Mouse (Mus musculus) kidney, adult 2 months (tissue): ENCODE results near the gene Spopl. TPM values are rescaled to one million over a fixed set of nuclear protein-coding genes. Genes with fewer than 3 reads are reported as not detected.
"Not testable (repeated sequence)": the region's sequence is repeated elsewhere in the genome, so short reads cannot be mapped to it uniquely, and the experiment has no call there.

Experiments
- DNase-seq: peaks from one replicate; pipeline ENCODE4 v3.0.0; 2021
- H3K27ac ChIP-seq: fragments of 200-500 bp; 2 replicates; pipeline ENCODE4 v1.5.1; 2012; ENCODE audit warnings: low read depth, low read length, control low read depth, inconsistent platforms; ENCODE audit not compliant: insufficient read depth
- H3K27me3 ChIP-seq: fragments of 200-500 bp; replicated peaks from 2 replicates; pipeline ENCODE4 v1.6.1; 2012; ENCODE audit warnings: mild to moderate bottlenecking, moderate library complexity, low read length, inconsistent platforms; ENCODE audit not compliant: control insufficient read depth, insufficient read depth
- H3K36me3 ChIP-seq: fragments of 200-500 bp; 2 replicates; pipeline ENCODE4 v1.6.1; 2012; ENCODE audit warnings: mild to moderate bottlenecking, moderate library complexity, low read length, inconsistent platforms; ENCODE audit not compliant: control insufficient read depth, insufficient read depth
- H3K4me1 ChIP-seq: fragments of 200-500 bp; 2 replicates; pipeline ENCODE4 v1.6.1; 2011; ENCODE audit warnings: low read length; ENCODE audit not compliant: control insufficient read depth, insufficient read depth
- H3K4me3 ChIP-seq: fragments of 200-500 bp; 2 replicates; pipeline ENCODE4 v1.5.1; 2011; ENCODE audit warnings: mild to moderate bottlenecking, low read depth, low read length, control low read depth; ENCODE audit not compliant: insufficient read depth
- CTCF ChIP-seq: fragments of 200-500 bp; conservative IDR thresholded peaks from 2 replicates; pipeline ENCODE4 v1.5.1; 2011; ENCODE audit warnings: low read depth, mild to moderate bottlenecking, control low read depth, low read length, moderate library complexity, mixed read lengths; ENCODE audit not compliant: insufficient read depth, insufficient read length
- POLR2A ChIP-seq: fragments of 200-500 bp; IDR thresholded peaks from one replicate; pipeline ENCODE4 v1.6.1; 2011; ENCODE audit warnings: low read depth, low read length, control low read depth
- WGBS: fragments of 180-500 bp; shearing (Covaris S2); methylation state at CpG from one replicate; pipeline ENCODE4 v1.1.7; 2018; 5-methylcytosine and 5-hydroxymethylcytosine counted together
- polyA plus RNA-seq: library from polyadenylated mRNA; depleted of rRNA; stranded (reverse); fragments of >200 nt; gene quantifications from 2 replicates; pipeline ENCODE4 v1.2.3, GENCODE M21; 2012

The Spopl gene
- polyA plus RNA-seq, 1 experiment: 2.6 TPM

- no peak overlapping the region for H3K27ac ChIP-seq
- no peaks in the 10 kb centered on the region for H3K27me3 ChIP-seq
- H3K36me3 ChIP-seq: no peaks in the 10 kb centered on the region
- DNase-seq: no peak
- WGBS: 91% methylated on average over 2 of the region's 2 CpGs
- no peak overlapping the region for H3K4me3 ChIP-seq
- H3K4me1 ChIP-seq: no peaks in the 10 kb centered on the region
- TF ChIP-seq CTCF (no peak), POLR2A (no peak)
These were observed 6.7 kb downstream of the Spopl start for GRCm38 (mm10) chr2:23565081-23565801.

DNA sequence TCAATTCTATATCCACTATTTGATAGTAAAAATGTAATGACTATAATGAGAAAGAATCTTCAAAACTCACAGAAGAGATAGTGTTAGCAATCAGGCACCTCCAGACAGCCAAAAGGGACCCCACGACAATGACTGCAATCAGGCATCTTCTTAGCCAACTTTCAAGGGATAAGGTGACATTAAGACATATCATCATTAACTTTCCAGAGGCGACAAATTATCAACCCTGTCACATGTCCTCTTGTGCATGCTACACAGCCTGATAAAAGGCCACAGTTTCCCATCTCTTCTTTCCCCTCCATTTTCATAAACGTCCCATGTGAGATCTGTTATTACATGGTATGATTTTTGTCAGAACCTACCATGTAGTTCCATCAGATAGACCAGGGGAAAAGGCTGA lies 9.0 kb downstream of the Spopl start:
- no peak for TF ChIP-seq POLR2A
- TF ChIP-seq CTCF: no peak
- DNase-seq: no peak
- Histone ChIP-seq H3K27me3 (no peaks in the 10 kb centered on the region), H3K27ac (no peak overlapping the region), H3K36me3 (no peaks in the 10 kb centered on the region), H3K4me1 (no peaks in the 10 kb centered on the region), H3K4me3 (no peak overlapping the region)
- 95% methylated on average over 3 of the region's 3 CpGs for whole genome bisulfite sequencing

DNA sequence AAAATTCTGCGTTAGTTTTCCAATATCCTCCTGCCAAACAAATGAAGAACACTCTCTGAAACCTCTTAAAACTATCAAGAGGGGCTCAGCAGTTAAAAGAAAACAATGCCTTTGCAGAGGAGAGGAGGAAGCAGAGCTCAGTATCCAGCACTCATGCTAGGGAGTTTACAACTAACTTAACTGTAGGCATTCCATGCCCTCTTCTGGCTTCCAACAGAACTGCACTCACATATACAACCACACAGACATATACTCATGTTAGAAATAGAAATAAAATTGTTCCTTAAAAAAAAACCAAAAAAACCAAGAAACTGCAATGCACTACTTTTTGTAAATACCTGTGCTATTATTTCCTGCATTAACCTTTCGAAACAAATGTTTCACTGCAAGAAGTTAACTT lies 12.7 kb downstream of the Spopl start:
- no peaks in the 10 kb centered on the region for H3K4me1 ChIP-seq
- TF ChIP-seq CTCF (no peak), POLR2A (no peak)
- H3K27ac ChIP-seq: no peak overlapping the region
- H3K36me3 ChIP-seq: no peaks in the 10 kb centered on the region
- no peak overlapping the region for H3K4me3 ChIP-seq
- no peak for DNase-seq
- no peaks in the 10 kb centered on the region for H3K27me3 ChIP-seq
- 97% methylated on average over 2 of the region's 2 CpGs for WGBS

- Histone ChIP-seq H3K4me1 (no peaks in the 10 kb centered on the region), H3K36me3 (no peaks in the 10 kb centered on the region), H3K27ac (no peak overlapping the region), H3K27me3 (no peaks in the 10 kb centered on the region), H3K4me3 (no peak overlapping the region)
- DNase-seq: no peak
- 75% methylated on average over 1 of the region's 1 CpGs for WGBS
- TF ChIP-seq POLR2A (no peak), CTCF (no peak)
These were observed 20.7 kb downstream of the Spopl start for GRCm38 (mm10) chr2:23551235-23551634.

- TF ChIP-seq POLR2A: no peak
- no peak overlapping the region for H3K27ac ChIP-seq
- no peak overlapping the region for H3K4me3 ChIP-seq
- H3K36me3 ChIP-seq: no peaks in the 10 kb centered on the region
- 100% methylated on average over 1 of the region's 1 CpGs for WGBS
- no peaks in the 10 kb centered on the region for H3K4me1 ChIP-seq
- H3K27me3 ChIP-seq: no peaks in the 10 kb centered on the region
- no peak for DNase-seq
These were observed 24.7 kb downstream of the Spopl start for GRCm38 (mm10) chr2:23547220-23547619.

DNA sequence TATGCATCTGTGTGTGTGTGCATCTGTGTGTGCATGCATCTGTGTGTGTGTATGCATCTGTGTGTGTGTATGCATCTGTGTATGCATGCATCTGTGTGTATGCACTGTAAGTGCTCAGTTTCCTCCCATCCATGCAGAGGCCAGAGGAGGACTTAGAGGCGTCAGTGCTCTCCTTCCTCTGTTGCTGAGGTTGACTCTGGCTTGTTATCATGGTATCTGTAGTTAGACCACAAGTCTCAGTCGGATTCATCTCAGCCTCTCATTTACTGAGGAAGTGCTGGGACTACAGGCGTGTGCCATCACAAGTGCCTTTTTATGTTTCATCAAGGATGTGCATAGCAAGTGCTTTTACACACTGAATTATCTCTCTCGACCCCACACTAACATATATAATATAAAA lies 31.9 kb downstream of the Spopl start:
- DNase-seq: no peak
- H3K4me1 ChIP-seq: no peaks in the 10 kb centered on the region
- 94% methylated on average over 4 of the region's 4 CpGs for WGBS
- H3K36me3 ChIP-seq: no peaks in the 10 kb centered on the region
- TF ChIP-seq CTCF (no peak), POLR2A (no peak)
- H3K27ac ChIP-seq: no peak overlapping the region
- no peak overlapping the region for H3K4me3 ChIP-seq
- H3K27me3 ChIP-seq: no peaks in the 10 kb centered on the region

DNA sequence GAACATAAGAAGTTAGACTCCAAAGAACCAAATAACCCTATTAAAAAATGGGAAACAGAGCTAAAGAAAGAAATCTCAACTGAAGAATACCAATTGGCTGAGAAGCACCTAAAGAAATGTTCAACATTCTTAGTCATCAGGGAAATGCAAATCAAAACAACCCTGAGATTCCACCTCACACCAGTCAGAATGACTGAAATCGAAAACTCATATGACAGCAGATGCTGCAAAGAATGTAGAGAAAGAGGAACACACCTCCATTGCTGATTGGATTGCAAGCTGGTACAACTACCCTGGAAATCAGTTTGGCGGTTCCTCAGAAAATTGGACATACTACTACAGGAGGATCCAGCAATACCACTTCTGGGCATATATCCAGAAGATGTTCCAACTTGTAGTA lies 44.2 kb downstream of the Spopl start:
- not testable (repeated sequence) for H3K36me3 ChIP-seq, H3K4me1 ChIP-seq, H3K27me3 ChIP-seq, H3K27ac ChIP-seq, H3K4me3 ChIP-seq, DNase-seq
- WGBS: 93% methylated on average over 2 of the region's 2 CpGs

DNA sequence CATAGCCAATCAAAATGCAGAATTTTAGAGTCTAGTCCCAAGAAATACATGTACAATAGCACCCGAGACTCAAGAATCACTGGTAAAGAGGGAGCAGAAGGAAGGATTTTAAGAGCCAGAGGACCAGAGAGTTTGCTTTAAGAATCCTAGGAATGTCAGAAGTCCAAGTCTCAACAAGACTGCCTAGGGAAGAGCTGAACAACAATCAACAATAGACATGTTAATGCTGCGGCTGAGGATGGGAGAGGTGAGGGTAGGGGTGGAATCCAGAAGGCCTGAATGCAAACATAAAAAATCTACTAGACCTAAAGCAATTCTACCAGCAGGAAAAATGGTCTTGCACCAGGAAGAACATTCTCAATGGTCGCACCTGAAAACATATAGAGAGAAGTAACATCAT lies 66.8 kb downstream of the Spopl start:
- H3K27me3 ChIP-seq: no peaks in the 10 kb centered on the region
- no peaks in the 10 kb centered on the region; the same call in 1 of the 2 replicates for H3K36me3 ChIP-seq
- TF ChIP-seq POLR2A: no peak
- H3K4me3 ChIP-seq: no peak overlapping the region
- no peak overlapping the region for H3K27ac ChIP-seq
- DNase-seq: no peak
- WGBS: 97% methylated on average over 3 of the region's 3 CpGs
- no peaks in the 10 kb centered on the region for H3K4me1 ChIP-seq
